Mouse (Mus musculus): Measurements from ENCODE around the gene Tbcd.

Tbcd gene

GRCm38 (mm10) chr11:121560294-121560663 lies 108.5 kb downstream of the Tbcd start:
- TF ChIP-seq GATA4 (IDR thresholded peaks at IDR 0.05; ENCODE audit: insufficient replicate concordance, low read length), result no peak

- no peak for TF ChIP-seq GATA4 (IDR thresholded peaks at IDR 0.05; ENCODE audit: insufficient replicate concordance, low read length)
Observed at GRCm38 (mm10) chr11:121563312-121563711, 111.6 kb downstream of the Tbcd start.

GRCm38 (mm10) chr11:121564265-121564664 lies 112.5 kb downstream of the Tbcd start:
- TF ChIP-seq GATA4 (IDR thresholded peaks at IDR 0.05; ENCODE audit: insufficient replicate concordance, low read length), result no peak

GRCm38 (mm10) chr11:121581856-121582255 lies 130.1 kb downstream of the Tbcd start:
- TF ChIP-seq GATA4 (IDR thresholded peaks at IDR 0.05; ENCODE audit: insufficient replicate concordance, low read length), result no peak

- no peak for TF ChIP-seq GATA4 (IDR thresholded peaks at IDR 0.05; ENCODE audit: insufficient replicate concordance, low read length)
Observed at GRCm38 (mm10) chr11:121597254-121597653, 145.5 kb downstream of the Tbcd start.

- TF ChIP-seq GATA4 (IDR thresholded peaks at IDR 0.05; ENCODE audit: insufficient replicate concordance, low read length), result no peak
Observed at GRCm38 (mm10) chr11:121601422-121601821, 149.7 kb downstream of the Tbcd start.

- TF ChIP-seq GATA4 (IDR thresholded peaks at IDR 0.05; ENCODE audit: insufficient replicate concordance, low read length), result no peak
Observed at GRCm38 (mm10) chr11:121605604-121606003, 153.9 kb downstream of the Tbcd start.

- no peak for TF ChIP-seq GATA4 (IDR thresholded peaks at IDR 0.05; ENCODE audit: insufficient replicate concordance, low read length)
Observed at GRCm38 (mm10) chr11:121610976-121611375, 159.2 kb downstream of the Tbcd start.

GRCm38 (mm10) chr11:121615961-121616485 lies 164.3 kb downstream of the Tbcd start:
- peak; percentile 50; the same call in 1 of the 2 replicates for TF ChIP-seq GATA4 (IDR thresholded peaks at IDR 0.05; ENCODE audit: insufficient replicate concordance, low read length)

- TF ChIP-seq GATA4 (IDR thresholded peaks at IDR 0.05; ENCODE audit: insufficient replicate concordance, low read length), result no peak
Observed at GRCm38 (mm10) chr11:121616501-121616900, 164.8 kb downstream of the Tbcd start.

- TF ChIP-seq GATA4 (IDR thresholded peaks at IDR 0.05; ENCODE audit: insufficient replicate concordance, low read length), result no peak
Observed at GRCm38 (mm10) chr11:121617371-121617770, 165.6 kb downstream of the Tbcd start.

GRCm38 (mm10) chr11:121625007-121625406 lies 173.3 kb downstream of the Tbcd start:
- TF ChIP-seq GATA4 (IDR thresholded peaks at IDR 0.05; ENCODE audit: insufficient replicate concordance, low read length), result no peak

- no peak for TF ChIP-seq GATA4 (IDR thresholded peaks at IDR 0.05; ENCODE audit: insufficient replicate concordance, low read length)
Observed at GRCm38 (mm10) chr11:121627521-121627920, 175.8 kb downstream of the Tbcd start.

GRCm38 (mm10) chr11:121629529-121629928 lies 177.8 kb downstream of the Tbcd start:
- TF ChIP-seq GATA4 (IDR thresholded peaks at IDR 0.05; ENCODE audit: insufficient replicate concordance, low read length), result no peak

GRCm38 (mm10) chr11:121630406-121630805 lies 178.7 kb downstream of the Tbcd start:
- TF ChIP-seq GATA4 (IDR thresholded peaks at IDR 0.05; ENCODE audit: insufficient replicate concordance, low read length), result no peak

GRCm38 (mm10) chr11:121631410-121631809 lies 179.7 kb downstream of the Tbcd start:
- TF ChIP-seq GATA4 (IDR thresholded peaks at IDR 0.05; ENCODE audit: insufficient replicate concordance, low read length), result no peak

- TF ChIP-seq GATA4 (IDR thresholded peaks at IDR 0.05; ENCODE audit: insufficient replicate concordance, low read length), result no peak
Observed at GRCm38 (mm10) chr11:121636646-121637045, 184.9 kb downstream of the Tbcd start.
